Mouse (Mus musculus) liver, embryonic 15.5 days (tissue): ENCODE measurements around the gene Isyna1. TPM values are rescaled to one million over a fixed set of nuclear protein-coding genes. Genes with fewer than 3 reads are reported as not detected.
"Not testable (repeated sequence)": the region's sequence is repeated elsewhere in the genome, so short reads cannot be mapped to it uniquely, and the experiment has no call there.

ENCODE experiments used
- ATAC-seq: fragments of 200-750 bp; cut with Nextera tagmentation; 2 replicates; pipeline ENCODE4 v1.8.0; 2017; ENCODE audit warnings: moderate number of reproducible peaks, mild to moderate bottlenecking, moderate library complexity; ENCODE audit not compliant: insufficient read depth
- H3K27ac ChIP-seq: fragments of 300-500 bp; sonication (generic); replicated peaks from 2 replicates; pipeline ENCODE4 v1.5.1; 2015; ENCODE audit warnings: mild to moderate bottlenecking, inconsistent platforms
- H3K27me3 ChIP-seq: fragments of 300-500 bp; sonication (generic); 2 replicates; pipeline ENCODE4 v1.6.1; 2015; ENCODE audit warnings: mild to moderate bottlenecking, inconsistent platforms
- H3K36me3 ChIP-seq: fragments of 300-500 bp; sonication (generic); replicated peaks from 2 replicates; pipeline ENCODE4 v1.6.1; 2015; ENCODE audit warnings: moderate library complexity, mild to moderate bottlenecking, inconsistent platforms
- H3K4me1 ChIP-seq: fragments of 300-500 bp; sonication (generic); replicated peaks from 2 replicates; pipeline ENCODE4 v1.6.1; 2015; ENCODE audit warnings: inconsistent platforms
- H3K4me2 ChIP-seq: fragments of 300-500 bp; sonication (generic); 2 replicates; pipeline ENCODE4 v1.6.1; 2015; ENCODE audit warnings: moderate library complexity, mild to moderate bottlenecking, inconsistent platforms
- H3K4me3 ChIP-seq: fragments of 300-500 bp; sonication (generic); replicated peaks from 2 replicates; pipeline ENCODE4 v1.5.1; 2015; ENCODE audit warnings: mild to moderate bottlenecking, inconsistent platforms
- H3K9ac ChIP-seq: fragments of 300-500 bp; sonication (generic); 2 replicates; pipeline ENCODE4 v1.6.1; 2015; ENCODE audit warnings: moderate library complexity, mild to moderate bottlenecking, inconsistent platforms
- H3K9me3 ChIP-seq: fragments of 300-500 bp; sonication (generic); replicated peaks from 2 replicates; pipeline ENCODE4 v1.6.1; 2016; ENCODE audit warnings: inconsistent platforms
- WGBS: fragments of 180-500 bp; shearing (Covaris S2); methylation state at CpG from one replicate; pipeline ENCODE4 v1.1.7; 2015; ENCODE audit warnings: mixed read lengths; ENCODE audit not compliant: insufficient replicate concordance; 5-methylcytosine and 5-hydroxymethylcytosine counted together
- polyA plus RNA-seq: library from polyadenylated mRNA; unstranded; fragments of >200 nt; fragmentation: Nextera tagmentation; extraction: Ambion mirVana; gene quantifications from 2 replicates; pipeline ENCODE4 v1.2.1, GENCODE M21; 2015

The Isyna1 gene
- polyA plus RNA-seq, 1 experiment from 2014 or later, result 43.2 TPM

GRCm38 (mm10) chr8:70574915-70575314 lies 19.3 kb upstream of the Isyna1 start:
- WGBS, result 33% methylated on average over 4 of the region's 4 CpGs
- Histone ChIP-seq H3K4me1 (peaks cover 24% of the 10 kb centered on the region), H3K27me3 (no peaks in the 10 kb centered on the region), H3K4me2 (no peak overlapping the region), H3K4me3 (no peak overlapping the region), H3K36me3 (peaks cover 40% of the 10 kb centered on the region), H3K27ac (no peak overlapping the region), H3K9me3 (no peaks in the 10 kb centered on the region), H3K9ac (no peak overlapping the region)
- ATAC-seq, result no peak

GRCm38 (mm10) chr8:70577207-70577606 lies 17.0 kb upstream of the Isyna1 start:
- peaks cover 63% of the 10 kb centered on the region for H3K36me3 ChIP-seq
- no peak for ATAC-seq
- WGBS, result 83% methylated on average over 3 of the region's 3 CpGs

GRCm38 (mm10) chr8:70583476-70584387 lies 10.4 kb upstream of the Isyna1 start:
- ATAC-seq, result no peak
- H3K36me3 ChIP-seq, result peaks cover 91% of the 10 kb centered on the region

More at GRCm38 (mm10) chr8:70577207-70577606, 17.0 kb upstream of the Isyna1 start:
- no peak overlapping the region for H3K9ac ChIP-seq
- H3K27me3 ChIP-seq, result no peaks in the 10 kb centered on the region
- H3K9me3 ChIP-seq, result no peaks in the 10 kb centered on the region
- H3K4me3 ChIP-seq, result no peak overlapping the region
- H3K4me1 ChIP-seq, result peaks cover 14% of the 10 kb centered on the region
- no peak overlapping the region for H3K4me2 ChIP-seq
- no peak overlapping the region for H3K27ac ChIP-seq

GRCm38 (mm10) chr8:70584606-70585257 lies 9.4 kb upstream of the Isyna1 start:
- Histone ChIP-seq H3K27me3 (no peaks in the 10 kb centered on the region), H3K9me3 (no peaks in the 10 kb centered on the region), H3K4me3 (no peak overlapping the region), H3K4me1 (no peaks in the 10 kb centered on the region), H3K4me2 (no peak overlapping the region), H3K27ac (no peak overlapping the region), H3K36me3 (peaks cover 94% of the 10 kb centered on the region), H3K9ac (no peak overlapping the region)
- ATAC-seq, result peak; percentile 21; the same call in 1 of the 2 replicates
- 80% methylated on average over 9 of the region's 9 CpGs for WGBS

More at GRCm38 (mm10) chr8:70583476-70584387, 10.4 kb upstream of the Isyna1 start:
- H3K9ac ChIP-seq, result no peak overlapping the region
- 82% methylated on average over 18 of the region's 18 CpGs for WGBS
- no peaks in the 10 kb centered on the region for H3K27me3 ChIP-seq
- H3K4me3 ChIP-seq, result no peak overlapping the region
- H3K4me1 ChIP-seq, result no peaks in the 10 kb centered on the region
- no peaks in the 10 kb centered on the region for H3K9me3 ChIP-seq
- no peak overlapping the region for H3K27ac ChIP-seq
- H3K4me2 ChIP-seq, result no peak overlapping the region

DNA sequence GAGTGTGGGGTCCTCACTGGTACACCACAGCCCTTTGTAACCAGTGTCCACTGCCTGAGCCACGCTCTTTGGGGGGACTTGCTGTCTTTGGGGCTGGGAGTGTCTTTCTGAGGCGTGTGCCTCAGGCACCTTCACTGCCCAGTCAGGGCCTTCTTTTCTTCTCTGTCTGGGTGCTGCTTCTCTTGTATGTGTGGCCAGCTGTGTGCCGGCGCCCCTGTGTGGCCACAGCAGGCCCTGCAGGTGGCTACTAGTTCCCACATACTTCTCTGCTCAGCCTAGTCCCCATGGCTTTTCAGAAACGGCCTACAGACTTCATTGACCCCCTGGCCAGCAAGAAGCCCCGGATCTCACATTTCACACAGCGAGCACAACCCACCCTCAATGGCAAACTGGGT lies 8.9 kb upstream of the Isyna1 start:
- Histone ChIP-seq H3K36me3 (peaks cover 94% of the 10 kb centered on the region), H3K4me2 (no peak overlapping the region), H3K27me3 (no peaks in the 10 kb centered on the region), H3K27ac (no peak overlapping the region), H3K9ac (no peak overlapping the region), H3K4me3 (no peak overlapping the region), H3K4me1 (no peaks in the 10 kb centered on the region), H3K9me3 (no peaks in the 10 kb centered on the region)
- 39% methylated on average over 7 of the region's 7 CpGs for WGBS
- ATAC-seq, result peak; percentile 33

- not testable (repeated sequence) for H3K27ac ChIP-seq, H3K27me3 ChIP-seq, ATAC-seq, H3K4me2 ChIP-seq, H3K9ac ChIP-seq, H3K4me3 ChIP-seq, H3K9me3 ChIP-seq
- H3K36me3 ChIP-seq, result peaks cover 89% of the 10 kb centered on the region
- 72% methylated on average over 4 of the region's 4 CpGs for WGBS
- peaks cover 13% of the 10 kb centered on the region for H3K4me1 ChIP-seq
Observed at GRCm38 (mm10) chr8:70587955-70588354, 6.2 kb upstream of the Isyna1 start.

DNA sequence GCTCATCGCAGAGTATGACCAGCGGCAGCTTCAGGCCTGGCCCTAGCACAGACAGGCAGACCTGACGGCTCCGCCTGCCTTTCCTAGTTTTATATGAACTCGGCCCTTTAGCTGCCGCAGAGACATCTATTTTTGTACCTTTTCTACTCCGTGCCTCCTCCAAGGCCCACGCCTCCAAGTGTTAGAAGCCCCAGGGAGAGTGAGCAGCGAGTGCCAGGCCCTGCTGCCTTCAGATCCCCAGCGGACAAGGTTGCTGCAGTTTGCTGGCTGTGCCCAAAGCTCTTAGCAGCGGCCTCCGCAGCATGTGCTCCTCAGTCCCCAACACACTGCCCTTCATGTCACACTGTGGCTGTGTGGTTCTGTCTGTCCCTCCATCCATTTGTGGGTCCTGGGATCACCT lies 2.6 kb upstream of the Isyna1 start:
- Histone ChIP-seq H3K27me3 (no peaks in the 10 kb centered on the region), H3K36me3 (peaks cover 66% of the 10 kb centered on the region), H3K9ac (no peak overlapping the region), H3K9me3 (no peaks in the 10 kb centered on the region), H3K4me2 (no peak overlapping the region), H3K27ac (0 out of 2 replicates have a peak overlapping the region, but pooled peaks have one; percentile 14), H3K4me3 (no peak overlapping the region), H3K4me1 (peaks cover 49% of the 10 kb centered on the region)
- ATAC-seq, result no peak
- 89% methylated on average over 12 of the region's 12 CpGs for WGBS

DNA sequence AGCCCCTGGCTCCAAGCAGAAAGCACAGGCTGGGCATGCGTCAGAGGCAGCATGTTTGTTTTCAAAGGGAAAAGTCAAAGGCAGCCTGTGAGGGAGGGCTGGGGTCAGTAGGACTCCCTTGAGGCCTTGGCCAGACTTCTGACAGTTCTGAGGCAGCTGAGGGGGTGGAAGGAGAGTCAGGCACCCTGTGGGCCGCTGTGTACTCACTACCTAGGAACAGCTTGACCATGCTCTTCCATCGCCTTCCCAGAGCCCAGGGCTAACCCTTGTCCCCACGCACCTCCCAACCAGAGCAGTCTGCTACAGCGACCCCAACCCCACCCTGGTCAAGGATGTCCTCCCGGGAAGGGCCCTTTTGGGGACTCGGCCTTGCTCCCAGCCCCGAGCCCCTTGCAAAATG lies 1.0 kb upstream of the Isyna1 start:
- peak overlapping the region; percentile 76 for H3K27ac ChIP-seq
- peaks cover 57% of the 10 kb centered on the region for H3K36me3 ChIP-seq

DNA sequence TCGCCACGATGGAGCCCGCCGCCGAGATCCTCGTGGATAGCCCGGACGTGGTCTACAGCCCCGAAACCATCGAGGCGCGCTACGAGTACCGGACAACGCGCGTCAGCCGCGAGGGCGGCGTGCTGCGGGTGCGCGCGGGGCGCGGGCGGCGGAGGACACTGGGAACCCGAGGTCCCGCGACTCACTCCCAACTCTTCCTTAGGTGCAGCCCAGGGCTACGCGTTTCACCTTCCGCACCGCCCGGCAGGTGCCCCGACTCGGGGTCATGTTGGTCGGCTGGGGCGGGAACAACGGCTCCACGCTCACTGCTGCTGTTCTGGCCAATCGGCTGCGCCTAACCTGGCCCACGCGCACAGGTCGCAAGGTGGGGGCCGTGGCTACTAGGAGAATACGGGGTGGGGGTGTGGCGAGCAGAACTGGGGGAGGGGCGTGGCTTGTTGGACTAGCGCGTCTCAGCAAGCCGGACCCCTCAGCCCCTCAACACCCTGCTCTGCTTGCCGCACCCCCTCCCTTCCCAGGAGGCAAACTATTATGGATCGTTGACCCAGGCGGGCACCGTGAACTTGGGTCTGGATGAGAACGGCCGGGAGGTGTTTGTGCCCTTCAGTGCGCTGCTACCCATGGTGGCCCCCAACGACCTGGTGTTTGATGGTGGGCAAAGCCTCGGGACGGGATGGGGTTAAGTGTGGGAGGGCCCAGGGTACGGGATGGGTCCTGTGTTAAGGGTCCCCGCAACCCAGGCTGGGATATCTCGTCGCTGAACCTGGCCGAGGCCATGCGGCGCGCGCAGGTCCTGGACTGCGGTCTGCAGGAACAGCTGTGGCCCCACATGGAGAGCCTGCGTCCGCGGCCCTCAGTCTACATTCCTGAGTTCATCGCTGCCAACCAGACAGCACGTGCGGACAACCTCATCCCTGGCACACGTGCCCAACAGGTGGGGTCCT lies 720 bp downstream of the Isyna1 start:
- H3K4me3 ChIP-seq, result peak overlapping the region; percentile 65
- H3K27ac ChIP-seq, result peak overlapping the region; percentile 76
- H3K4me2 ChIP-seq, result peak overlapping the region; percentile 99
- 12% methylated on average over 82 of the region's 82 CpGs for WGBS
- H3K4me1 ChIP-seq, result peaks cover 81% of the 10 kb centered on the region
- H3K9ac ChIP-seq, result peak overlapping the region; percentile 60
- no peaks in the 10 kb centered on the region for H3K9me3 ChIP-seq
- H3K27me3 ChIP-seq, result no peaks in the 10 kb centered on the region
- H3K36me3 ChIP-seq, result peaks cover 53% of the 10 kb centered on the region
- ATAC-seq, result peak; percentile 4; the same call in 1 of the 2 replicates

More for the DNA sequence above, 1.0 kb upstream of the Isyna1 start:
- Histone ChIP-seq H3K9me3 (no peaks in the 10 kb centered on the region), H3K4me2 (peak overlapping the region; percentile 99), H3K4me3 (no peak overlapping the region), H3K27me3 (no peaks in the 10 kb centered on the region), H3K9ac (no peak overlapping the region), H3K4me1 (peaks cover 64% of the 10 kb centered on the region)
- 70% methylated on average over 8 of the region's 8 CpGs for WGBS
- no peak for ATAC-seq

GRCm38 (mm10) chr8:70595811-70596210 lies 1.6 kb downstream of the Isyna1 start:
- Histone ChIP-seq H3K4me1 (peaks cover 90% of the 10 kb centered on the region), H3K27me3 (no peaks in the 10 kb centered on the region), H3K9ac (no peak overlapping the region), H3K4me2 (peak overlapping the region; percentile 99; the same call in 1 of the 2 replicates), H3K9me3 (no peaks in the 10 kb centered on the region), H3K4me3 (no peak overlapping the region), H3K27ac (no peak overlapping the region), H3K36me3 (peaks cover 44% of the 10 kb centered on the region)
- no peak for ATAC-seq
- 86% methylated on average over 12 of the region's 12 CpGs for WGBS
